Mouse (Mus musculus) heart, postnatal 0 days (tissue): ENCODE measurements around the gene Prss40. TPM values are rescaled to one million over a fixed set of nuclear protein-coding genes. Genes with fewer than 3 reads are reported as not detected.
"Not testable (repeated sequence)": the region's sequence is repeated elsewhere in the genome, so short reads cannot be mapped to it uniquely, and the experiment has no call there.

Experiments used
- ATAC-seq: fragments of 200-750 bp; cut with Nextera tagmentation; 2 replicates; pipeline ENCODE4 v1.8.0; 2017; ENCODE audit warnings: low read depth, moderate number of reproducible peaks, moderate library complexity; ENCODE audit not compliant: insufficient read depth
- DNase-seq: peaks from one replicate; pipeline ENCODE4 v3.0.0-alpha.2; 2016; ENCODE audit warnings: low spot score
- H3K27ac ChIP-seq: fragments of 300-500 bp; sonication (generic); 2 replicates; pipeline ENCODE4 v1.5.1; 2014; ENCODE audit warnings: low read depth, mild to moderate bottlenecking
- H3K27me3 ChIP-seq: fragments of 300-500 bp; sonication (generic); 2 replicates; pipeline ENCODE4 v1.6.1; 2014; ENCODE audit warnings: low read length, mixed read lengths; ENCODE audit not compliant: control insufficient read depth, insufficient read depth
- H3K36me3 ChIP-seq: fragments of 300-500 bp; sonication (generic); replicated peaks from 2 replicates; pipeline ENCODE4 v1.6.1; 2014; ENCODE audit warnings: low read length, mixed read lengths; ENCODE audit not compliant: control insufficient read depth, insufficient read depth
- H3K4me1 ChIP-seq: fragments of 300-500 bp; sonication (generic); 2 replicates; pipeline ENCODE4 v1.6.1; 2014; ENCODE audit warnings: antibody characterized with exemption; ENCODE audit not compliant: control insufficient read depth, insufficient read depth
- H3K4me2 ChIP-seq: fragments of 300-500 bp; sonication (generic); 2 replicates; pipeline ENCODE4 v1.6.1; 2014; ENCODE audit warnings: low read depth, mild to moderate bottlenecking, low read length, moderate library complexity
- H3K4me3 ChIP-seq: fragments of 300-500 bp; sonication (generic); 2 replicates; pipeline ENCODE4 v1.5.1; 2014; ENCODE audit warnings: low read depth, low read length
- H3K9ac ChIP-seq: fragments of 300-500 bp; sonication (generic); replicated peaks from 2 replicates; pipeline ENCODE4 v1.6.1; 2014; ENCODE audit warnings: low read depth, low read length, mixed read lengths
- H3K9me3 ChIP-seq: fragments of 300-500 bp; sonication (generic); replicated peaks from 2 replicates; pipeline ENCODE4 v1.6.1; 2016; ENCODE audit warnings: low read length; ENCODE audit not compliant: control insufficient read depth
- CTCF ChIP-seq: IDR thresholded peaks from 2 replicates; pipeline ENCODE4 v1.5.1; 2016; ENCODE audit warnings: antibody characterized with exemption, control low read depth, low read depth
- EP300 ChIP-seq: IDR thresholded peaks from 2 replicates; pipeline ENCODE4 v1.6.1; 2016; ENCODE audit warnings: antibody characterized with exemption, low read depth
- WGBS: fragments of 180-500 bp; shearing (Covaris S2); extraction: QIAGEN DNeasy Blood & Tissue Kit; methylation state at CpG from one replicate; pipeline ENCODE4 v1.1.7; 2014; 5-methylcytosine and 5-hydroxymethylcytosine counted together
- polyA plus RNA-seq: library from polyadenylated mRNA; unstranded; fragments of >200 nt; fragmentation: Nextera tagmentation; extraction: Ambion mirVana; gene quantifications from 2 replicates; pipeline ENCODE4 v1.2.1, GENCODE M21; 2015
- total RNA-seq: library from RNA; depleted of rRNA; stranded (reverse); fragments of >200 nt; gene quantifications from 2 replicates; pipeline ENCODE4 v1.2.3, GENCODE M21; 2014; ENCODE audit warnings: low replicate concordance

Gene Prss40
- total and polyA plus RNA-seq, 2 experiments from 2014 or later: not detected

DNA sequence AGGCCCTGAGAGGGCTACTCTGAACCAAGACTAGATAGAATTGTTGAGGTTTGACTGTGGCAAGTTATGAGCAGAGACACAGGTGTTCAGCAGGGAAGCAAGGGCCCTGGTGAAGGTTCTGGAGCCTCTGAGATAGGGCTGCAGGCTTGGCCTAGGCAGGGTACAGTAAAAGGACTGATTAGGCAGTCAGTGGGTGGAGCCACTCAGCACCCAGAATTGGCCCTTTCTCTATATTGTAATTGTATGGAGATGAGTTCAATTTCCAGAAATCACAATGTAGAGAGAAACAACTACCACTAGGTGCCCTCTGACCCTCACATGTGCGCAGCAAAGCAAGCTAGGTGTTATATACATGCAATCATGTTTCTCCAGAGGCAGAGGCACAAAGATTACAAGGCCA is 7.1 kb downstream of the Prss40 start:
- DNase-seq: no peak
- no peak for TF ChIP-seq EP300
- TF ChIP-seq CTCF: no peak
- no peaks in the 10 kb centered on the region for H3K27me3 ChIP-seq

DNA sequence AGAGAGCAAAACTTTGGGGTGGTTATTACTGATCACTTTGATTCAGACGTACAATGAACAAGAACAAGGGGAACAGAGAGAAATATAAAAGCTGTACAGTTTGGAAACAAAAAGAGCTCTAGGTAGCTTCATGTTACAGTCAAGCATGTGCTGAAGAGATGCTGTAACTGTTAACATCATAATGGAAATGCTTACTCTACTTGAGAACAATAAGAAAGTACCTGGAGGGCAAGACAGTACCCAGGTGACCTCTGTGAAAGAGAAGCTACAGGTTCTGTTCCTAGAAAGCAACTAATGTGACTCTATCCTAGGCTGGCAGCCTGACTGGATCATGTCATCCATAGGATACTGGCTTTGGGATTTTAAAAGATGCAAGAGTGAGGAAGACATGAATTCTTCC is 13.7 kb downstream of the Prss40 start:
- no peaks in the 10 kb centered on the region; the same call in 1 of the 2 replicates for H3K9me3 ChIP-seq
- 63% methylated on average over 1 of the region's 1 CpGs for WGBS

More for the DNA sequence above, 7.1 kb downstream of the Prss40 start:
- no peak overlapping the region for H3K9ac ChIP-seq
- H3K4me1 ChIP-seq: no peaks in the 10 kb centered on the region
- no peak overlapping the region for H3K4me2 ChIP-seq
- no peak for ATAC-seq
- H3K36me3 ChIP-seq: no peaks in the 10 kb centered on the region
- 81% methylated on average over 1 of the region's 1 CpGs for WGBS
- no peak overlapping the region for H3K4me3 ChIP-seq
- H3K9me3 ChIP-seq: no peaks in the 10 kb centered on the region; the same call in 1 of the 2 replicates
- no peak overlapping the region for H3K27ac ChIP-seq

DNA sequence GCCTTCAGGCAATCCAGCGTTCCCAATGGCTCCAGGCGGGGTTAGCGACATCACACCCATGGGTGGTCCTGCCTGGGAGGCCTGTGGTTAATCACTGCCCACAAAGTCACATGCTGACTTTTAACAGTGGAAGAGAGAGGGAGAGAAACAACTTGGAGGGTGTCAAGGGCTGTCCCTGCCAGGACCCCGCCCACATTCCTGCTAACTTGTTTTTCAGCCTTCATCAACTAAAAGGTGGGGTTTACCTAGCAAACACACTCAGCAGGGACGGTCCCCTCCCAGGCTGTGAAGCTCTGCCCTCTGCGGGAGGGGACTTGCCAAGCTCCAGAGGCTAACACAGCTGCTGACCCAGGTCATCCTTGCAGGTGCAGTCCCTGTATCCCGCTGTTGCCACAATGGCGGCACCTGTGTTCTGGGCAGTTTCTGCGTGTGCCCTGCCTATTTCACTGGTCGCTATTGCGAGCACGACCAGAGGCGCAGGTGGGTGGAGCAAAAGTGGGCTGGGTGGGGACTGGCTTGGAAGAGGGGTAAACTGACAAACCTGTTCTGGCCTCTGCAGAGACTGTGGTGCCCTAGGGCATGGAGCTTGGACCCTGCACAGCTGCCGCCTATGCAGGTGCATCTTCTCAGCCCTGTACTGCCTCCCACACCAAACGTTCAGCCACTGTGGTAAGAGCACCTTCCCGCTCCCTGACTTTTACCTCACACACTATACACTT is 23.8 kb downstream of the Prss40 start:
- no peak overlapping the region for H3K9ac ChIP-seq
- no peak for TF ChIP-seq CTCF
- TF ChIP-seq EP300: no peak
- ATAC-seq (no peak), DNase-seq (no peak)
- peaks cover 25% of the 10 kb centered on the region for H3K27me3 ChIP-seq
- H3K4me3 ChIP-seq: 0 out of 2 replicates have a peak overlapping the region, but pooled peaks have one; percentile 4
- no peaks in the 10 kb centered on the region for H3K9me3 ChIP-seq
- H3K27ac ChIP-seq: no peak overlapping the region
- H3K36me3 ChIP-seq: no peaks in the 10 kb centered on the region
- 9% methylated on average over 16 of the region's 16 CpGs for WGBS
- H3K4me2 ChIP-seq: peak overlapping the region; percentile 34
- H3K4me1 ChIP-seq: no peaks in the 10 kb centered on the region

More for the DNA sequence above, 13.7 kb downstream of the Prss40 start:
- H3K27me3 ChIP-seq: no peaks in the 10 kb centered on the region
- DNase-seq (no peak), ATAC-seq (no peak)
- H3K4me3 ChIP-seq: no peak overlapping the region
- no peak overlapping the region for H3K27ac ChIP-seq
- no peaks in the 10 kb centered on the region for H3K4me1 ChIP-seq
- H3K9ac ChIP-seq: no peak overlapping the region
- TF ChIP-seq CTCF (no peak), EP300 (no peak)
- H3K36me3 ChIP-seq: no peaks in the 10 kb centered on the region
- H3K4me2 ChIP-seq: no peak overlapping the region

DNA sequence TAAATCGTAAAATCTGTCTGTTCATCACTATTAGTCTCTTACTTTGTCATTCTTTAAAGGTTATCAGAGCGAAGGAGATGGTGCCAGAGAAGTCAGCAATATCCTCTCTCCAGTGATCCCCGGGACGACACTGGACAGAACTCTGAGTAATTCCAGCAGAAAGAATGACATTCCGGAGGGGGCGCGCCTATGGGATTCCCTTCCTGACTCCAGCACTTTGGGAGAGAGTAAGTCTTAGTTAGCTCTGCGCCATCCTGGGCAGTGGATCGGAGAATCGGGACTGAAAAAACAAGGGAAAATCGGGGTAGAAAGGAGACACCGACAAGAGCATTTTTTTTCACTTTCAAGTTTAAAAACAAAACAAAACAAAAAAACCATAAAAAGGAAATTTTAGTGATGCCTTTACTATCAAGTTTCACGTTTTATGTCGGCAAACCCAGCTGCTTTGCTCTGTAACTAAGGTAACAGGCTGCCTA is 24.4 kb downstream of the Prss40 start:
- Histone ChIP-seq H3K36me3 (no peaks in the 10 kb centered on the region), H3K27ac (no peak overlapping the region), H3K4me2 (peak overlapping the region; percentile 34), H3K4me1 (no peaks in the 10 kb centered on the region), H3K9ac (no peak overlapping the region), H3K9me3 (no peaks in the 10 kb centered on the region), H3K27me3 (peaks cover 25% of the 10 kb centered on the region), H3K4me3 (0 out of 2 replicates have a peak overlapping the region, but pooled peaks have one; percentile 5)
- TF ChIP-seq EP300 (no peak), CTCF (no peak)
- ATAC-seq: no peak
- 3% methylated on average over 14 of the region's 14 CpGs for WGBS
- peak; percentile 6 for DNase-seq

DNA sequence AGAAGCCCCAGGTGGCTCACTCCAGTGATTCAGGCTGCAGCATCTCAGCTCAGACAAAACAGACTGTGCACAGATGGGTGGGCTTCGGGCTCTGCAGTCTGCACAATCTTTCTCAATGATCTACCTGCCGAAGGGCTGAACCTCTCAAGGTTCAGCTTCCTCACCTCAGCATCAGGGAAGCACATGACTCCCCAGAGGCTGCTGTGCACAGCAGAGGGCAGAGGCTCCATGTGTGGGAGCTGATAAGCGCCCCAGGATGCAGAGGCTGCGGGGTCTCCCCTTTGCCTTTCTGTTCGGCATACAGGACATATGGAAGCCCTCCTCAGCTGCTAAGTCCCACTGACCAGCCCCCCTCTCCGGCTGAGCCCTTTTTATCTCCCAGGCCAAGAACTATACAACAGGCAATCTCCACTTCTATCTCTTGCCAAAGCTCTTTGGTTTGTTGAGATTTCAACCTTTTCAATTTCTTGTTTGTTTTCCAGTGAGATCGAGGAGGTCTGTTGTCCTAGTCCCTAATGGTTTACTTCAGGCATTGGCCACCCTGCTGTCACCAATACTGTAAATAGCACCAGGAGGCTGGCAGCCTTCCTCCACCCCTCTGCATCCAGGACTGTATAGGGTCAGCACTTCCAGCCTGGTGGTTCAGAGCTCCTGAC is 25.6 kb downstream of the Prss40 start, which contains the start of gene Cfc1:
Cfc1 (plus strand) TSS at position 606 of the 656 bp plus-strand sequence.
- H3K9ac ChIP-seq, DNase-seq, H3K27ac ChIP-seq, H3K4me1 ChIP-seq, H3K9me3 ChIP-seq, H3K36me3 ChIP-seq, ATAC-seq: not testable (repeated sequence)
- Histone ChIP-seq H3K4me2 (peak within 1 kb of the TSS; percentile 34), H3K4me3 (0 out of 2 replicates have a peak within 1 kb of the TSS, but pooled peaks have one; percentile 5), H3K27me3 (peaks cover 25% of the 10 kb centered on the region)
- 22% methylated on average over 7 of the region's 7 CpGs for WGBS

DNA sequence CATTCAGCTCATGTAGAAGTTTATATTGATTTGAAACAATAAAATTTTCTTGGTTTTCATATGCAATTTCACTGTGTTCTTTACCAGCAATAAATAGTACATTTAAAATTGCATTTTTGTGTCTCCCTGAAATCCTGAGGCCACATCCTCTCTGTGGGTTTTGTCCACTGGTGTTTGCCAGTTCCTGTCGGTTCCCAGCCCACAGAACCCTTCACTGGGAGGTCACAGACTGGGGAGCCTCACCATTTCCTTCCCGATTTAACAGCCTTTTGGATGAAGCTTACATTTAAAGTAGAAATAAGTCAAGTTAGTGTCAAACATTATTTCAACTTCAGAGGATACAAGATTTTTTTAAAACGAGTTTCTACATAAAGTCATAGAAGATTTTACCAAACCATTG is 26.2 kb downstream of the Prss40 start:
- not testable (repeated sequence) for DNase-seq, H3K9me3 ChIP-seq, H3K9ac ChIP-seq, H3K4me3 ChIP-seq, H3K27ac ChIP-seq, H3K36me3 ChIP-seq, H3K4me2 ChIP-seq, H3K4me1 ChIP-seq, ATAC-seq
- 32% methylated on average over 3 of the region's 3 CpGs for WGBS
- peaks cover 25% of the 10 kb centered on the region for H3K27me3 ChIP-seq
